Mouse (Mus musculus) MEL (cell line): ENCODE measurements at regions not wholly inside any gene's neighbourhood (a gene's known extent, or its start where the extent isn't known, plus 50 kb on each side); places are given as distances from the start of the nearest gene placed in this dataset.

Experiments
- CHD1 ChIP-seq: IDR thresholded peaks from 2 replicates; pipeline ENCODE4 v1.6.1; 2012; ENCODE audit warnings: low read depth, mild to moderate bottlenecking, inconsistent platforms, low read length, improper control_type of control experiment
- CTCF ChIP-seq, 3 experiments: IDR thresholded peaks in 2 of 3; conservative IDR thresholded peaks in 1 of 3; 2 replicates each; pipeline ENCODE4 v1.5.1; 2011 to 2012; ENCODE audit warnings: low read length in 3 of 3, low read depth in 2 of 3, mild to moderate bottlenecking in 2 of 3, improper control_type of control experiment in 1 of 3, inconsistent platforms in 1 of 3, mixed read lengths in 1 of 3, moderate library complexity in 1 of 3; ENCODE audit not compliant: control insufficient read depth in 1 of 3, insufficient read depth in 1 of 3, poor library complexity in 1 of 3, severe bottlenecking in 1 of 3
- GABPA ChIP-seq: IDR thresholded peaks from 2 replicates; pipeline ENCODE4 v1.6.1; 2012; ENCODE audit warnings: low read depth, mild to moderate bottlenecking, inconsistent platforms, low read length, improper control_type of control experiment, moderate library complexity
- GATA1 ChIP-seq: IDR thresholded peaks from 2 replicates; pipeline ENCODE4 v1.6.1; 2011; ENCODE audit warnings: low read depth, low read length, improper control_type of control experiment
- KAT2A ChIP-seq: conservative IDR thresholded peaks from 2 replicates; pipeline ENCODE4 v1.6.1; 2012; ENCODE audit warnings: low read depth, low read length, improper control_type of control experiment, inconsistent platforms
- MAFK ChIP-seq: IDR thresholded peaks from 2 replicates; pipeline ENCODE4 v1.6.1; 2011; ENCODE audit warnings: low read depth, mild to moderate bottlenecking, low read length, improper control_type of control experiment, borderline replicate concordance
- POLR2A ChIP-seq, 2 experiments: IDR thresholded peaks; 2 replicates each; pipeline ENCODE4 v1.6.1; 2011 to 2012; ENCODE audit warnings: low read length in 2 of 2, mild to moderate bottlenecking in 2 of 2, control low read depth in 1 of 2, improper control_type of control experiment in 1 of 2, low read depth in 1 of 2, moderate library complexity in 1 of 2; ENCODE audit not compliant: control insufficient read depth in 1 of 2, insufficient read depth in 1 of 2, poor library complexity in 1 of 2
- POLR2AphosphoS5 ChIP-seq: IDR thresholded peaks from 2 replicates; pipeline ENCODE4 v1.6.1; 2012; ENCODE audit warnings: low read depth, borderline replicate concordance, mild to moderate bottlenecking, inconsistent platforms, low read length, moderate library complexity, mixed read lengths
- TBP ChIP-seq: IDR thresholded peaks from 2 replicates; pipeline ENCODE4 v1.8.0; 2011; ENCODE audit warnings: low read depth, low read length, improper control_type of control experiment
- UBTF ChIP-seq: IDR thresholded peaks from 2 replicates; pipeline ENCODE4 v1.6.1; 2012; ENCODE audit warnings: low read depth, mild to moderate bottlenecking, inconsistent platforms, low read length, improper control_type of control experiment, moderate library complexity, borderline replicate concordance; ENCODE audit not compliant: insufficient read depth
- USF1 ChIP-seq: IDR thresholded peaks from 2 replicates; pipeline ENCODE4 v1.6.1; 2014; ENCODE audit warnings: low read depth, mild to moderate bottlenecking, inconsistent platforms, low read length, improper control_type of control experiment, moderate library complexity
- ZKSCAN1 ChIP-seq: IDR thresholded peaks from 2 replicates; pipeline ENCODE4 v1.6.1; 2012; ENCODE audit warnings: low read depth, mild to moderate bottlenecking, inconsistent platforms, low read length, improper control_type of control experiment, moderate library complexity

GRCm38 (mm10) chr3:52210556-52211302 is 57.4 kb upstream of the Foxo1 start:
- TF ChIP-seq CTCF (IDR thresholded peaks at IDR 0.05 in 2 of 3, conservative IDR thresholded peaks at IDR 0.05 in 1 of 3; ENCODE audit: control insufficient read depth in 1 of 3, insufficient read depth in 1 of 3, low read depth in 2 of 3, low read length in 3 of 3, poor library complexity in 1 of 3, severe bottlenecking in 1 of 3): no peak
- no peak for TF ChIP-seq USF1
- no peak for TF ChIP-seq MAFK
- no peak for TF ChIP-seq ZKSCAN1
- TF ChIP-seq POLR2A (IDR thresholded peaks at IDR 0.05; ENCODE audit: control insufficient read depth in 1 of 2, insufficient read depth in 1 of 2, low read depth in 1 of 2, low read length in 2 of 2, poor library complexity in 1 of 2): no peak
- TF ChIP-seq KAT2A: no peak
- no peak for TF ChIP-seq UBTF
- TF ChIP-seq TBP: no peak
- TF ChIP-seq CHD1: no peak
- TF ChIP-seq POLR2AphosphoS5: no peak
- TF ChIP-seq GATA1: no peak
- TF ChIP-seq GABPA: no peak
